Mouse (Mus musculus): ENCODE data around the gene Izumo1. TPM values are rescaled to one million over a fixed set of nuclear protein-coding genes. Genes with fewer than 3 reads are reported as not detected.

Gene Izumo1
- total RNA-seq, 2 experiments from 2014 or later, result 0.34 TPM; not detected in 1

- no peak overlapping the region for H3K27ac ChIP-seq
- H3K4me3 ChIP-seq, result no peak overlapping the region
- no peak for DNase-seq (ENCODE audit: extremely low spot score in 1 of 2, low spot score in 2 of 2)
- intact Hi-C loops (cut with DNase I), result no loop called here
- TF ChIP-seq CTCF (IDR thresholded peaks at IDR 0.05), result no peak
Measured at GRCm38 (mm10) chr7:45677627-45678295, 56.1 kb downstream of the Izumo1 start.

Other genes with a start within 250 kb of the Izumo1 start
- 100 to 1,000 TPM; 428 to 429 TPM for gene Snrnp70, start 226.1 kb upstream of the Izumo1 start, total RNA-seq (2021)
- not detected for gene Kcna7, start 216.2 kb upstream of the Izumo1 start, total RNA-seq (2021)
- not detected for gene Ntf5, start 208.1 kb upstream of the Izumo1 start, total RNA-seq (2021)
- not detected for gene Lhb, start 201.0 kb upstream of the Izumo1 start, total RNA-seq (2021)
- 10 to 100 TPM; 18.2 to 19.2 TPM for gene Gys1, start 187.0 kb upstream of the Izumo1 start, total RNA-seq (2021)
- gene Ruvbl2, start 183.7 kb upstream of the Izumo1 start, total RNA-seq (2021), result 10 to 100 TPM; 34.4 to 39.9 TPM
- gene Ftl1, start 161.9 kb upstream of the Izumo1 start, total RNA-seq (2021), result 100 to 1,000 TPM; 200 to 208 TPM
- gene Bax, start 154.9 kb upstream of the Izumo1 start, total RNA-seq (2021), result 10 to 100 TPM; 66.9 to 67.4 TPM
- under 1 TPM in 1 of 2 experiments, not detected in 1; 0.30 TPM for gene Tulp2, start 139.9 kb upstream of the Izumo1 start, total RNA-seq (2021)
- gene Gm45808, start 135.0 kb upstream of the Izumo1 start, total RNA-seq (2021), result 1 to 10 TPM; 1.5 to 2.0 TPM
- gene Dhdh, start 133.0 kb upstream of the Izumo1 start, total RNA-seq (2021), result 1 to 10 TPM; 3.7 to 4.8 TPM
- gene Nucb1, start 111.4 kb upstream of the Izumo1 start, total RNA-seq (2021), result 100 to 1,000 TPM in 1 of 2 experiments, 10 to 100 TPM in 1; 95.4 to 106 TPM
- 10 to 100 TPM; 25.2 to 29.3 TPM for gene Ppp1r15a, start 95.5 kb upstream of the Izumo1 start, total RNA-seq (2021)
- gene Plekha4, start 95.5 kb upstream of the Izumo1 start, total RNA-seq (2021), result 1 to 10 TPM; 4.2 to 5.1 TPM
- under 1 TPM; 0.61 to 0.68 TPM for gene Hsd17b14, start 66.9 kb upstream of the Izumo1 start, total RNA-seq (2021)
- gene Bcat2, start 51.7 kb upstream of the Izumo1 start, total RNA-seq (2021), result 10 to 100 TPM; 25.4 to 26.2 TPM
- gene Fgf21, start 6.3 kb upstream of the Izumo1 start, total RNA-seq (2021), result not detected
- not detected for gene Fut1, start 4.5 kb upstream of the Izumo1 start, total RNA-seq (2021)
- 1 to 10 TPM; 6.1 to 8.0 TPM for gene Rasip1, start 5.7 kb downstream of the Izumo1 start, total RNA-seq (2021)
- 1 to 10 TPM; 3.5 to 3.9 TPM for gene Mamstr, start 18.2 kb downstream of the Izumo1 start, total RNA-seq (2021)
- under 1 TPM in 1 of 2 experiments, not detected in 1; 0.11 TPM for gene Fut2, start 44.6 kb downstream of the Izumo1 start, total RNA-seq (2021)
- 1 to 10 TPM; 6.4 to 6.9 TPM for gene Ntn5, start 62.2 kb downstream of the Izumo1 start, total RNA-seq (2021)
- gene Sec1, start 72.6 kb downstream of the Izumo1 start, total RNA-seq (2021), result 1 to 10 TPM; 1.1 to 1.2 TPM
- 100 to 1,000 TPM; 211 to 244 TPM for gene Car11, start 78.0 kb downstream of the Izumo1 start, total RNA-seq (2021)
- gene Dbp, start 83.3 kb downstream of the Izumo1 start, total RNA-seq (2021), result 100 to 1,000 TPM in 1 of 2 experiments, 10 to 100 TPM in 1; 60.3 to 104 TPM
- 100 to 1,000 TPM; 318 to 325 TPM for gene Rpl18, start 93.6 kb downstream of the Izumo1 start, total RNA-seq (2021)
- gene Sphk2, start 96.2 kb downstream of the Izumo1 start, total RNA-seq (2021), result 10 to 100 TPM; 30.8 to 34.4 TPM
- under 1 TPM; 0.37 to 0.41 TPM for gene Fam83e, start 99.4 kb downstream of the Izumo1 start, total RNA-seq (2021)
- not detected for gene Spaca4, start 104.0 kb downstream of the Izumo1 start, total RNA-seq (2021)
- 100 to 1,000 TPM; 258 to 279 TPM for gene Lmtk3, start 161.9 kb downstream of the Izumo1 start, total RNA-seq (2021)
- 10 to 100 TPM; 11.3 to 13.6 TPM for gene Sult2b1, start 162.9 kb downstream of the Izumo1 start, total RNA-seq (2021)
- 100 to 1,000 TPM; 172 to 185 TPM for gene Cyth2, start 192.8 kb downstream of the Izumo1 start, total RNA-seq (2021)
- 1 to 10 TPM; 2.3 to 2.5 TPM for gene Kcnj14, start 203.0 kb downstream of the Izumo1 start, total RNA-seq (2021)
- 10 to 100 TPM; 17.9 to 22.1 TPM for gene Grwd1, start 209.1 kb downstream of the Izumo1 start, total RNA-seq (2021)